Mouse (Mus musculus) liver, embryonic 11.5 days (tissue): ENCODE measurements at regions not wholly inside any gene's neighbourhood (a gene's known extent, or its start where the extent isn't known, plus 50 kb on each side); places are given as distances from the start of the nearest gene placed in this dataset.

ENCODE experiments used
- ATAC-seq: fragments of 200-750 bp; cut with Nextera tagmentation; replicated peaks from 2 replicates; pipeline ENCODE4 v1.8.0; 2017; ENCODE audit warnings: moderate number of reproducible peaks, mild to moderate bottlenecking, moderate TSS enrichment, moderate library complexity; ENCODE audit not compliant: low FRiP score
- DNase-seq: peaks from one replicate; pipeline ENCODE4 v3.0.0-alpha.2; 2017; ENCODE audit warnings: low spot score
- H3K27ac ChIP-seq: fragments of 300-500 bp; sonication (generic); 2 replicates; pipeline ENCODE4 v1.5.1; 2014; ENCODE audit warnings: mild to moderate bottlenecking, low read depth, low read length, control low read depth
- H3K27me3 ChIP-seq: fragments of 300-500 bp; sonication (generic); replicated peaks from 2 replicates; pipeline ENCODE4 v1.6.1; 2014; ENCODE audit warnings: low read length, mixed read lengths; ENCODE audit not compliant: control insufficient read depth, insufficient read depth
- H3K36me3 ChIP-seq: fragments of 300-500 bp; sonication (generic); 2 replicates; pipeline ENCODE4 v1.6.1; 2014; ENCODE audit warnings: mild to moderate bottlenecking, low read length, moderate library complexity, mixed read lengths; ENCODE audit not compliant: control insufficient read depth, insufficient read depth
- H3K4me1 ChIP-seq: fragments of 300-500 bp; sonication (generic); replicated peaks from 2 replicates; pipeline ENCODE4 v1.6.1; 2014; ENCODE audit warnings: low read length, mixed read lengths; ENCODE audit not compliant: control insufficient read depth, insufficient read depth
- H3K4me2 ChIP-seq: fragments of 300-500 bp; sonication (generic); 2 replicates; pipeline ENCODE4 v1.6.1; 2014; ENCODE audit warnings: mild to moderate bottlenecking, control low read depth, moderate library complexity
- H3K4me3 ChIP-seq: fragments of 300-500 bp; sonication (generic); 2 replicates; pipeline ENCODE4 v1.5.1; 2014; ENCODE audit warnings: low read depth, low read length, control low read depth
- H3K9ac ChIP-seq: fragments of 300-500 bp; sonication (generic); 2 replicates; pipeline ENCODE4 v1.6.1; 2014; ENCODE audit warnings: low read depth, low read length, control low read depth
- H3K9me3 ChIP-seq: fragments of 300-500 bp; sonication (generic); 2 replicates; pipeline ENCODE4 v1.6.1; 2016; ENCODE audit warnings: low read length, inconsistent platforms, mixed read lengths; ENCODE audit not compliant: control insufficient read depth
- WGBS: fragments of 180-500 bp; shearing (Covaris S2); extraction: QIAGEN DNeasy Blood & Tissue Kit; methylation state at CpG from one replicate; pipeline ENCODE4 v1.1.7; 2014; 5-methylcytosine and 5-hydroxymethylcytosine counted together

DNA sequence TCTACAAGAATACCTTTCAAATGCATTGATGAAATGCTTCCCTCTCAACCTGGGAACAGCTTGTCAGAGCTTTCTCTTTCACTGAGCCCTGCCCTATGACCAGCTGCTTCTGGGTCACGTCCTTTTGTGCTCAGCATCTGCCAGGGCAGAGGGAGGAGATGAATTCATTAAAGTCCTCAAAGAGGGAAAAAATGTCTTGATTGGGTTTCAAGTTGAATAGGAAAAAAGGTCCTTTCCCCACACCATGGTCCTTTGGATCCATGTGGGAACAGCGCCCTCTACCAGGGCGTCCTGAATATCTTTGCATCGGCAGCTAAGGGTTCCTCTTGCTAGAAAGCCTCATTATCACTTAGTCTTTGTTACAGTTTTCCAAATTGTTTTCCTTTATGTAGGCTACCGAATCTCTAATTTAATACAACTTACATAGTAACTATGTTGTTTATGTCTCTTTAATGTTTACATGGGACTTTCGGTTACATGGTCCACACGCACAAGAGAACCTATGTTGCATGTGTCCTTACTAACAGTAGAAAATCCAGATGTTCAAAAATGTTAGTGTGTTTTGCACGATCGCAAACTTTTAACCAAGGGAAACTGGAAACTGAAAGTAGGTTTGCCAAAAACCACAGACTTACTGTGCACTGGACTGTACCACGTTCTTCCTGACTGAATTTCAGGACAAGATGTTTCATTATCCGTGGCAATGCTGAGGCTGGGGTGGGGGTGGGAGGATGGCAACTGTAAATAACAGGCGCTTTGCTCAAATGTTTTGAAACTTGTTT lies 222.6 kb downstream of the Hace1 start:
- ATAC-seq (no peak), DNase-seq (no peak)
- Histone ChIP-seq H3K9ac (no peak overlapping the region), H3K4me1 (no peaks in the 10 kb centered on the region), H3K9me3 (no peaks in the 10 kb centered on the region), H3K4me3 (no peak overlapping the region), H3K4me2 (no peak overlapping the region), H3K36me3 (no peaks in the 10 kb centered on the region), H3K27ac (no peak overlapping the region), H3K27me3 (no peaks in the 10 kb centered on the region)
- WGBS = 50% methylated on average over 12 of the region's 12 CpGs

DNA sequence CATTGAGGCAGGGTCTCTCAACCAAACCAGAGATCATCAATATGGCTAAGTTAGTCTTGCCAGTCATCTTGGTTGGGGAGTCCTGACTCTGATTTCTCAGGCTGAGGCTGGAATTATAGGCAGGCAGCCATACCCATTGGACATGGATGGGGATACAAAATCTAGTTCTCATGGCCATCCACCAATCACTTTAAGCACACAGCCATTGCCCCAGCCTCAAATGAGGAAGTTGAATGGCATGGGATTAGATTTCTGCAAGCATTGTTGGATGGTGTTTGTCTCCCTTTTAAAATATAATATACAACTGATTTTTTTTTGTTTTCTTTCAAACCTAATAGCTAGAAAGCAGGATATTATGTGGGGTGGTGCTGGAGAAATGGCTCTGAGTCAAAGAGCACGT lies 223.8 kb downstream of the Hace1 start:
- Histone ChIP-seq H3K9me3 (no peaks in the 10 kb centered on the region), H3K9ac (no peak overlapping the region), H3K36me3 (no peaks in the 10 kb centered on the region), H3K27me3 (no peaks in the 10 kb centered on the region), H3K4me1 (no peaks in the 10 kb centered on the region), H3K4me3 (no peak overlapping the region), H3K4me2 (no peak overlapping the region), H3K27ac (no peak overlapping the region)
- no peak for ATAC-seq
- DNase-seq = no peak
- 50% methylated on average over 1 of the region's 1 CpGs for WGBS

DNA sequence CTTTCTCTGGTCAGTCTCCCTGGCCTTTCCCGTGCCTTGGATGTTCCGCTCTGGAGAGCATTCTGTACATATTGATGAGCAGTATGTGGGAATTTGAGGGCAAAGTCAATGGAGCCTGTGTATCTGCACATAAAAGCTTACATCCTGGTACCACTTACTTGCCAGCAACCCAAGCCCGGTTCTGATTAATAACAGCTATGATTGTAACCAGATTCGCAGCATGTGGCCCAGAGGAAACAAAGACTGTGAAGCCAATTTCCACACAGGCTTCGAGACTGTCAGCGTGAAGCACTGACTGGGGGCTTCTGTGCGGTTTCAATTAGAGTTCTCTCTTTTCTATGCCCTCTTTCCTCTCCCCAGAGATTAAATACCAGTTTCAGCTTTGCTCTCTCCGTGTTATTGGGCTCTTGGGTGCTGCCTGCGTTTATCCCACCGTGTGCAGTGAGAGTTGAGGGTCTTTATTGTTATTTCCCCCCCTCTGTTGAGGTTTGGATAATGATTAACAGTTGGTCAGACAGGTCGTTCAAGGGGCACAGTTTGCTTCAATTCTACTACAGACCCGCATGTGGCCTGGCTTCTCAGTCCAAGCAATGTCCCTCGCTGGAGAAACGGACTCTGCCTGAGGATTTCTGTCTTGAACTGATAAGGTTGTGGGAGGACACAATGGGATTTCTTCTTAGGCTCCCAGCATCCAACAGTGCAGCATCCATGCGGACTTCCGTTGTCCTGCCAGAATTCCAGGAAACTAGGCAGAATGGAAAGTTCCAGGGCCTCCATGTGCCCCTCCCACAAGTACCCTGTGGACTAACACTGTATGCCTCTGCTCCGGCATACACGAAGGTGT lies 229.6 kb downstream of the Hace1 start:
- DNase-seq (no peak), ATAC-seq (0 out of 2 replicates have a peak, but pooled peaks have one; percentile 29)
- WGBS = 56% methylated on average over 18 of the region's 18 CpGs
- no peaks in the 10 kb centered on the region for H3K27me3 ChIP-seq
- no peak overlapping the region for H3K4me3 ChIP-seq
- no peak overlapping the region for H3K9ac ChIP-seq
- H3K4me1 ChIP-seq = no peaks in the 10 kb centered on the region
- H3K4me2 ChIP-seq = no peak overlapping the region
- no peak overlapping the region for H3K27ac ChIP-seq
- H3K9me3 ChIP-seq = no peaks in the 10 kb centered on the region
- H3K36me3 ChIP-seq = no peaks in the 10 kb centered on the region

DNA sequence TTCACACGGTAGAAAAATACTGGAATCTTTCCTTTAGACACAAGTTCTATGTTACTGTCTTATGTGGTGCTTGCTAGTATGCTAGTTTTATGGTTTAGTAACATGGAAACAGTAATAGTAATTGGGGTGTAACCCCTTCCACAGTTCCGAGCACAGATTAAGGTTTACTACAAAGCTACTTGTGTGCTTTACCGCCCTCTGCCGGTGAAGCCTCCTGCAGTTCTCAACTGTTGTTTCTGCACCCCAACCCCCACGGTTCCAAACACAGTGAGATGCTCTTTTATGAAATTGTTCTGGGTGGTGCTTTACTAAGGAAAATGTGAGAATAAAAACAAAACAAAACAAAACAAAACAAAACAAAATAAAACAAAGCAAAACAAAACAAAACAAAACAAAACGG lies 234.3 kb downstream of the Hace1 start:
- no peak for DNase-seq

DNA sequence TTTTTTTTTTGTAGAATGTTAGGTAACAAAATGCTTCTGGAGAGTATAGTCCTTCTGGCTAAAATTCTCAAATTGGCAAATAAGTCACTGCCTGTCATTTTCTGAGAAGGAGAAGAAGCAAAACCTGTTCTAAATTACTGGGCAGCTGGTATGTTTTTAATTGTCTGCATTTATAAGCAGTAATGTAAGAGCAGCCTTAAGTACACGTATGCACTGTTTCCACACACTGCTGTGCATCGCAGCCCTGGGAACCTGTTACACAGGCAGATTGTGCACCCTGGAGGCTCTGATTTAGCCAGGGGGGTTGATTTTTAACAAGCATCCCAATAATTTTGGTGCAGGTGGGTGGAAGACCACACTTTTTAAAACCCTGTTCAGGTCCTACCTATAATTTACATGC lies 236.2 kb downstream of the Hace1 start:
- Histone ChIP-seq H3K4me2 (no peak overlapping the region), H3K4me1 (no peaks in the 10 kb centered on the region), H3K9ac (no peak overlapping the region), H3K4me3 (no peak overlapping the region), H3K27ac (no peak overlapping the region), H3K27me3 (no peaks in the 10 kb centered on the region), H3K9me3 (no peaks in the 10 kb centered on the region), H3K36me3 (no peaks in the 10 kb centered on the region)
- DNase-seq = no peak
- ATAC-seq = no peak
- 79% methylated on average over 2 of the region's 2 CpGs for WGBS

More for the DNA sequence above, 234.3 kb downstream of the Hace1 start:
- no peaks in the 10 kb centered on the region for H3K36me3 ChIP-seq
- no peak for ATAC-seq
- H3K9ac ChIP-seq = no peak overlapping the region
- no peak overlapping the region for H3K4me2 ChIP-seq
- 50% methylated on average over 6 of the region's 6 CpGs for WGBS
- H3K4me1 ChIP-seq = no peaks in the 10 kb centered on the region
- no peak overlapping the region for H3K4me3 ChIP-seq
- no peaks in the 10 kb centered on the region for H3K9me3 ChIP-seq
- no peaks in the 10 kb centered on the region for H3K27me3 ChIP-seq
- no peak overlapping the region for H3K27ac ChIP-seq

DNA sequence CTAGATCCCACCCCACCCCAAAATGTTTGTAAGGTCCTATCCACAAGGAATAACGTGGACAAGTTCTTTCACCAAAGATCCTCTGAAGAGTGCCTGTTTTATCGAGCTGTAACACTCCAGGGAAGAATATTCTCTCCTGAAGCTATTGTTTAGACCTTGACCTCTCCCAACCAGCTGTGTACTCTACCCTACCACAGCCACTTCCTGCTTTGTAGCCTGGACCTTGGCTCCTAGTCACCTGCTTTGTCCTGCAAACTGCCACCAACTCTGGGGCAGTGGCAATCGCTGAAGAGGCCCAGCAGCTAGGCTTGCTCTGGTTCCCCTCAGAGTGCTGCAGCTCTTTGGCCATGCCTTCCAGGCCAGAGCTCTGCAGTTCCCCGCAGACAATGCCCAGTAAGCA lies 239.1 kb downstream of the Hace1 start:
- WGBS = 77% methylated on average over 4 of the region's 4 CpGs
- ATAC-seq (no peak), DNase-seq (no peak)
- Histone ChIP-seq H3K36me3 (no peaks in the 10 kb centered on the region), H3K4me2 (no peak overlapping the region), H3K4me1 (no peaks in the 10 kb centered on the region), H3K27ac (no peak overlapping the region), H3K27me3 (no peaks in the 10 kb centered on the region), H3K4me3 (no peak overlapping the region), H3K9ac (no peak overlapping the region), H3K9me3 (no peaks in the 10 kb centered on the region)

DNA sequence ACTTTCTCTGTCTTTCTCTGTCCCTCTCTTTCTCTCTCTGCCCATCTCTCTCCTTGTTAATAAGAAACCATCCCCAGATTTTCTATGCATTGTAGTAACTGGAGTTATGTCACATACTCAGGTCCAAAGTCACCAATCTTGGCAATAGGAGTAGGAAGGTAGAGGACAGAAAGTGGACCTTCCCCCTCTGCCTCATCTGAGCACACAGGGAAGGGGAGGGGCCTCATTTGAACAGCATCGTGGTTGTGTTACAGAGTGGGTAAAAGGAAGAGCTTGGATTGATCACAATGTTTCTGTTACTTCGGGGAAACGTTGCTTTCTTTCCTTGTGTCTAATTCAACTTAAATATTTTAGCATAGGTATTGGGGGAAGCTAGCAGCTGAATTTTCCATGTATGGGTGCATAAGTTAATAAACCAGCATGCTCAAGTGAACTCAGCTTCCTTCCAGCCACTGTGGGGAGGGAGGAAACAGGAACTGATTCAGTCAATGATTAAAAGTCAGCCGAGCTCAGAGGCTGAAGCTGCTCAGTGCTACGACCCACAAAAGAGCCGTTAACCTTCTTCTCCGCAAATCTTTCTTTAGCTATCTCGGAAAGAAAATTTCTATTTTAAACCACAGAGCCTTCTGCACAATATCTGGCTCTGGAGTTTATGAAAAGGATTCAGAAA lies 243.5 kb downstream of the Hace1 start:
- Histone ChIP-seq H3K4me2 (peak overlapping the region; percentile 16), H3K4me1 (no peaks in the 10 kb centered on the region), H3K9ac (no peak overlapping the region), H3K27ac (no peak overlapping the region), H3K36me3 (no peaks in the 10 kb centered on the region), H3K27me3 (no peaks in the 10 kb centered on the region), H3K4me3 (no peak overlapping the region), H3K9me3 (no peaks in the 10 kb centered on the region)
- 29% methylated on average over 8 of the region's 8 CpGs for WGBS
- ATAC-seq (no peak), DNase-seq (no peak)

DNA sequence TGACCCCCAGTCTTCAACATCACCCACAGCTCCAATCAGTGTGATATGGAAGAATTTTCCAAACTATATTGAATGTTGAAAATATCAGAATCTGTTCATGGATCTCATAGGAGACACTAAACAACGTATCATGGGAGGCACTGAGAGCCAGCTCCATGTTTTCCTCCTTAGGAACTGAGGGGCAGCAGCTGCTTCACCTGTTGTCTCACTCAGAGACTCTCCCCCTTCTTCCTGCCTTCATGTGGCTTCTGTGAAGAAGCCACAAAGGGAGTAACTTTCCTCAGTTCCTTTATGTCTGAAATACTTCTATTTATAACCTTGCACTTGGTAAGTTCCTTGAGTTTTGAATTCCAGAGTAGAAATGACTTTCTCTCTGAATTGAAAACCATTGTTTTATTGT lies 244.6 kb downstream of the Hace1 start:
- no peaks in the 10 kb centered on the region for H3K4me1 ChIP-seq
- DNase-seq (no peak), ATAC-seq (no peak)
- no peak overlapping the region for H3K9ac ChIP-seq
- H3K27ac ChIP-seq = no peak overlapping the region
- 64% methylated on average over 1 of the region's 1 CpGs for WGBS
- H3K27me3 ChIP-seq = no peaks in the 10 kb centered on the region
- H3K36me3 ChIP-seq = no peaks in the 10 kb centered on the region
- no peak overlapping the region for H3K4me3 ChIP-seq
- no peaks in the 10 kb centered on the region for H3K9me3 ChIP-seq
- no peak overlapping the region for H3K4me2 ChIP-seq
